Mouse (Mus musculus): Measurements from ENCODE around the gene Cfap61.

DNA sequence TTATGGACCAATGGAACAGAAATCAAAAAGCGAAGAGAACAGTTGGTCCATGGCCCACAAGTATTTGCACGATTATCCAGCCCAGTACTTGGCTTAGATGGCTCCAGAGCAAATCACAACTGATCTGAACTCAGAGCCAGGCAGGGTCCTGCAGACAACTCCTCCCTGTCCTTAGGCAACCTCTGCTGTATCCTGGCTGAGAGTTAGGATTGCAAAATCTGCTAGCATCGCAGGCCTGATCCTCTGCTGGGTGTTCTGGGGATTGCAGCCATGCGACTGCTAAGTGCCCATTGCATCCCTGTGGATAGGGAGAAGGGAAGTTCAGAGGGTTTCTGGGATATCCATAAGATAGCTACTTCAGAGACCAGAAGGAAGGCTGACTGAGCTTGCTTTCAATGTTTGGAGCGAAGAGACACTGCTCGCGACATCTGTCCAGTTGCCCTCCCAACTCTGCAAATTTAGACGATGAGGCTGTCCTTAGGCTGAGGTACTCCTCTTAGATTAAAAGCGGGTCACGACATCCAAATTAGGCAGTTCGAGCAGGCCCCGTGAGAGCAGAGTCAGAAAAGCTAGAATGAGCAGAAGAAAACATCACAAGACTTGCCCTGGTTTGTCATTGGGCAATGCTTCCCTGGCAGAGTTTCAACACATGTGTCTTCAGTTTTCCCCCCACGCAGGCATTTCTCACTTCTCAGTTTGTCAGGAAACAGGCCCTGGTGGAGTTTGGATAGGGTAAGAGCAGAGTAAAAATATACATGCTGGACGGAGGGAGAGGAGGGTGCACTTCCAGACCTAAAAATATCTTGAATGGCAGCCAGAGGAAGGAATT is 46.4 kb upstream of the Cfap61 start:
- TF ChIP-seq CTCF (IDR thresholded peaks at IDR 0.05; ENCODE audit: low read depth, low read length) (peak; percentile 72), POLR2A (IDR thresholded peaks at IDR 0.05; ENCODE audit: extremely low read depth, insufficient read depth, low read length) (no peak)
